Mouse (Mus musculus) bone marrow macrophage, adult 2 months (primary cell): ENCODE data around the gene Ntrk1. TPM values are rescaled to one million over a fixed set of nuclear protein-coding genes. Genes with fewer than 3 reads are reported as not detected.
A peak's percentile ranks its signal among the peaks of the same experiment; 100 is the strongest.

ENCODE experiments used
- H3K27ac ChIP-seq: 2 replicates; pipeline ENCODE4 v1.5.1; 2012; ENCODE audit warnings: low read depth, low read length; ENCODE audit not compliant: insufficient read depth
- H3K4me1 ChIP-seq: 2 replicates; pipeline ENCODE4 v1.6.1; 2012; ENCODE audit warnings: low read length; ENCODE audit not compliant: control insufficient read depth, insufficient read depth
- H3K4me3 ChIP-seq: 2 replicates; pipeline ENCODE4 v1.5.1; 2012; ENCODE audit warnings: mild to moderate bottlenecking, low read length, moderate library complexity; ENCODE audit not compliant: insufficient read depth
- CTCF ChIP-seq: IDR thresholded peaks from 2 replicates; pipeline ENCODE4 v1.5.1; 2012; ENCODE audit warnings: low read depth, mild to moderate bottlenecking, low read length, moderate library complexity
- POLR2A ChIP-seq: IDR thresholded peaks from 2 replicates; pipeline ENCODE4 v1.6.1; 2012; ENCODE audit warnings: mild to moderate bottlenecking, low read depth, low read length, borderline replicate concordance
- polyA plus RNA-seq: library from polyadenylated mRNA; stranded (reverse); fragments of >200 nt; gene quantifications from 2 replicates; pipeline ENCODE4 v1.2.4, GENCODE M21; 2012; ENCODE audit not compliant: missing spikeins, insufficient read depth, insufficient read length

Gene Ntrk1
- polyA plus RNA-seq, 1 experiment: not detected

- Histone ChIP-seq H3K4me1 (no peaks in the 10 kb centered on the region), H3K27ac (no peak overlapping the region), H3K4me3 (no peak overlapping the region)
- TF ChIP-seq POLR2A (no peak), CTCF (no peak)
Observed at GRCm38 (mm10) chr3:87756488-87756887, 38.5 kb downstream of the Ntrk1 start.

- no peak overlapping the region for H3K27ac ChIP-seq
- no peak overlapping the region for H3K4me3 ChIP-seq
- TF ChIP-seq POLR2A (no peak), CTCF (peak; percentile 51; the same call in 1 of the 2 replicates)
- H3K4me1 ChIP-seq: no peaks in the 10 kb centered on the region
Observed at GRCm38 (mm10) chr3:87755964-87756363, 39.0 kb downstream of the Ntrk1 start.

GRCm38 (mm10) chr3:87753829-87754228, 41.1 kb downstream of the Ntrk1 start:
- Histone ChIP-seq H3K4me3 (no peak overlapping the region), H3K4me1 (no peaks in the 10 kb centered on the region), H3K27ac (no peak overlapping the region)
- TF ChIP-seq CTCF (no peak), POLR2A (no peak)

GRCm38 (mm10) chr3:87752567-87752966, 42.4 kb downstream of the Ntrk1 start:
- TF ChIP-seq CTCF (no peak), POLR2A (no peak)
- H3K4me3 ChIP-seq: no peak overlapping the region
- H3K27ac ChIP-seq: no peak overlapping the region
- H3K4me1 ChIP-seq: no peaks in the 10 kb centered on the region

- H3K27ac ChIP-seq: no peak overlapping the region
- H3K4me1 ChIP-seq: no peaks in the 10 kb centered on the region
- H3K4me3 ChIP-seq: no peak overlapping the region
- no peak for TF ChIP-seq POLR2A
- TF ChIP-seq CTCF: no peak
Observed at GRCm38 (mm10) chr3:87749977-87750376, 45.0 kb downstream of the Ntrk1 start.

- TF ChIP-seq CTCF: peak; percentile 27; the same call in 1 of the 2 replicates
- TF ChIP-seq POLR2A: no peak
- Histone ChIP-seq H3K4me1 (no peaks in the 10 kb centered on the region), H3K27ac (no peak overlapping the region), H3K4me3 (no peak overlapping the region)
Observed at GRCm38 (mm10) chr3:87749036-87749435, 45.9 kb downstream of the Ntrk1 start.

- H3K4me1 ChIP-seq: no peaks in the 10 kb centered on the region
- TF ChIP-seq POLR2A: no peak
- TF ChIP-seq CTCF: no peak
- H3K4me3 ChIP-seq: no peak within 1 kb of the TSS
- no peak within 1 kb of the TSS for H3K27ac ChIP-seq
Observed at GRCm38 (mm10) chr3:87748431-87748830, 46.5 kb downstream of the Ntrk1 start, which contains the start of gene Lrrc71. Lrrc71 (minus strand) TSS chr3:87748625.

GRCm38 (mm10) chr3:87745036-87745659, 49.8 kb downstream of the Ntrk1 start:
- no peak for TF ChIP-seq CTCF
- TF ChIP-seq POLR2A: no peak
- Histone ChIP-seq H3K27ac (no peak overlapping the region), H3K4me1 (no peaks in the 10 kb centered on the region), H3K4me3 (no peak overlapping the region)

- no peaks in the 10 kb centered on the region for H3K4me1 ChIP-seq
- TF ChIP-seq POLR2A: no peak
- TF ChIP-seq CTCF: no peak
- H3K4me3 ChIP-seq: no peak overlapping the region
- no peak overlapping the region for H3K27ac ChIP-seq
Observed at GRCm38 (mm10) chr3:87743927-87744326, 51.0 kb downstream of the Ntrk1 start.

GRCm38 (mm10) chr3:87742735-87743134, 52.2 kb downstream of the Ntrk1 start:
- H3K4me3 ChIP-seq: no peak overlapping the region
- TF ChIP-seq CTCF: no peak
- H3K27ac ChIP-seq: no peak overlapping the region

More at GRCm38 (mm10) chr3:87742735-87743134, 52.2 kb downstream of the Ntrk1 start:
- no peaks in the 10 kb centered on the region for H3K4me1 ChIP-seq
